Mouse (Mus musculus) brain, adult 2 months (tissue): Measurements from ENCODE around the gene Rara.
"Not testable (repeated sequence)": the region's sequence is repeated elsewhere in the genome, so short reads cannot be mapped to it uniquely, and the experiment has no call there.

ENCODE experiments used
- DNase-seq: peaks from one replicate; pipeline ENCODE4 v3.0.0; 2011; ENCODE audit warnings: low read depth, low spot score

Gene Rara

GRCm38 (mm10) chr11:98922851-98923711 lies 4.5 kb upstream of the Rara start:
- not testable (repeated sequence) for DNase-seq

GRCm38 (mm10) chr11:98924633-98925175 lies 2.9 kb upstream of the Rara start:
- no peak for DNase-seq

- DNase-seq = peak; percentile 54
These were observed 2.3 kb upstream of the Rara start for GRCm38 (mm10) chr11:98925265-98925721.

GRCm38 (mm10) chr11:98925868-98926311 lies 1.7 kb upstream of the Rara start:
- DNase-seq = peak; percentile 54

- DNase-seq = no peak
These were observed 1.1 kb upstream of the Rara start for GRCm38 (mm10) chr11:98926553-98926952.

GRCm38 (mm10) chr11:98928186-98928893 lies 722 bp downstream of the Rara start:
- peak; percentile 79 for DNase-seq

- DNase-seq = peak; percentile 85
These were observed 1.9 kb downstream of the Rara start for GRCm38 (mm10) chr11:98929503-98929902.

- DNase-seq = peak; percentile 92
These were observed 2.5 kb downstream of the Rara start for GRCm38 (mm10) chr11:98930127-98930601.

- no peak for DNase-seq
These were observed 3.3 kb downstream of the Rara start for GRCm38 (mm10) chr11:98930773-98931512.

- DNase-seq = no peak
These were observed 4.1 kb downstream of the Rara start for GRCm38 (mm10) chr11:98931513-98932292.

- no peak for DNase-seq
These were observed 4.9 kb downstream of the Rara start for GRCm38 (mm10) chr11:98932293-98933091.

GRCm38 (mm10) chr11:98933151-98933550 lies 5.5 kb downstream of the Rara start:
- peak; percentile 97 for DNase-seq

- DNase-seq = not testable (repeated sequence)
These were observed 6.2 kb downstream of the Rara start for GRCm38 (mm10) chr11:98933847-98934246.

GRCm38 (mm10) chr11:98934367-98934766 lies 6.7 kb downstream of the Rara start:
- no peak for DNase-seq

- DNase-seq = no peak
These were observed 7.5 kb downstream of the Rara start for GRCm38 (mm10) chr11:98935123-98935522.

GRCm38 (mm10) chr11:98936170-98936569 lies 8.6 kb downstream of the Rara start:
- no peak for DNase-seq

GRCm38 (mm10) chr11:98936606-98937409 lies 9.2 kb downstream of the Rara start:
- DNase-seq = no peak

- peak; percentile 90 for DNase-seq
These were observed 9.8 kb downstream of the Rara start for GRCm38 (mm10) chr11:98937410-98937913.
